Mouse (Mus musculus) bone marrow macrophage, adult 2 months (primary cell): ENCODE data around the gene Klk15.

Source experiments
- CTCF ChIP-seq: IDR thresholded peaks from 2 replicates; pipeline ENCODE4 v1.5.1; 2012; ENCODE audit warnings: low read depth, mild to moderate bottlenecking, low read length, moderate library complexity
- POLR2A ChIP-seq: IDR thresholded peaks from 2 replicates; pipeline ENCODE4 v1.6.1; 2012; ENCODE audit warnings: mild to moderate bottlenecking, low read depth, low read length, borderline replicate concordance

- TF ChIP-seq POLR2A: no peak
- TF ChIP-seq CTCF: no peak
Measured at GRCm38 (mm10) chr7:43933440-43933839, at the start of gene Klk15.
